Mouse (Mus musculus): ENCODE results near the gene Itga2b. TPM values are rescaled to one million over a fixed set of nuclear protein-coding genes. Genes with fewer than 3 reads are reported as not detected.

The Itga2b gene
- polyA plus RNA-seq, 2 experiments, result 20.0 to 35.4 TPM

DNA sequence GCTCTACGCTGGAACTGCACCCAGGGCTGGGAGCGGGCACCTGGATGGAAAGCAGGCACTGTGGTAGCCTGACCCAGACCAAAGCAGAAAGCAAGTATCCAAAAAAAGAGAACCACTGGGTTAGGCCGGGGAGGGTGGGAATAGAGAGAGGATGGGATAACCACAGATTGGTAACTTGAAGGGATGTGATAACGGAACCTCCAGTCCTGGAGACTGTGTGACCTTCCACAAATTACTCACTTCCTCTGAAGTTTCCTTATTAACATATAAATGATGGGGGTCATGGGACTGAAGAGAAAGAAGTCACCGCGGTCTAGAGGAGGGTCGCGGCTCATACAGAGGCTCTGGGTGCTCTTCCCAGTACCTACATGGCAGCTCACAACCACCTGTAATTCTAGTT lies 29.7 kb downstream of the Itga2b start:
- DNase-seq (ENCODE audit: low read depth in 3 of 3, low spot score in 3 of 3) (no peak), ATAC-seq (ENCODE audit: insufficient read depth) (no peak)
- Histone ChIP-seq H3K36me3 (replicated peaks; ENCODE audit: control insufficient read depth, insufficient read depth, low read depth) (no peaks in the 10 kb centered on the region), H3K27ac (no peak overlapping the region), H3K4me3 (ENCODE audit: insufficient read depth in 1 of 2, low read depth in 2 of 2, low read length in 2 of 2) (no peak overlapping the region), H3K27me3 (ENCODE audit: control insufficient read depth, insufficient read depth, low read length) (peaks cover 26% of the 10 kb centered on the region), H3K9ac (replicated peaks) (no peak overlapping the region), H3K4me1 (replicated peaks; ENCODE audit: control insufficient read depth in 2 of 2, insufficient read depth in 2 of 2, low read length in 1 of 2) (no peaks in the 10 kb centered on the region), H3K4me2 (ENCODE audit: low read depth) (no peak overlapping the region), H3K9me3 (ENCODE audit: control insufficient read depth, low read length) (no peaks in the 10 kb centered on the region)
- no peak for TF ChIP-seq EP300 (IDR thresholded peaks at IDR 0.05; ENCODE audit: low read depth)
- no peak for TF ChIP-seq CTCF (IDR thresholded peaks at IDR 0.05; ENCODE audit: low read depth)
- WGBS (ENCODE audit: insufficient replicate concordance), result 82% methylated on average over 8 of the region's 8 CpGs

DNA sequence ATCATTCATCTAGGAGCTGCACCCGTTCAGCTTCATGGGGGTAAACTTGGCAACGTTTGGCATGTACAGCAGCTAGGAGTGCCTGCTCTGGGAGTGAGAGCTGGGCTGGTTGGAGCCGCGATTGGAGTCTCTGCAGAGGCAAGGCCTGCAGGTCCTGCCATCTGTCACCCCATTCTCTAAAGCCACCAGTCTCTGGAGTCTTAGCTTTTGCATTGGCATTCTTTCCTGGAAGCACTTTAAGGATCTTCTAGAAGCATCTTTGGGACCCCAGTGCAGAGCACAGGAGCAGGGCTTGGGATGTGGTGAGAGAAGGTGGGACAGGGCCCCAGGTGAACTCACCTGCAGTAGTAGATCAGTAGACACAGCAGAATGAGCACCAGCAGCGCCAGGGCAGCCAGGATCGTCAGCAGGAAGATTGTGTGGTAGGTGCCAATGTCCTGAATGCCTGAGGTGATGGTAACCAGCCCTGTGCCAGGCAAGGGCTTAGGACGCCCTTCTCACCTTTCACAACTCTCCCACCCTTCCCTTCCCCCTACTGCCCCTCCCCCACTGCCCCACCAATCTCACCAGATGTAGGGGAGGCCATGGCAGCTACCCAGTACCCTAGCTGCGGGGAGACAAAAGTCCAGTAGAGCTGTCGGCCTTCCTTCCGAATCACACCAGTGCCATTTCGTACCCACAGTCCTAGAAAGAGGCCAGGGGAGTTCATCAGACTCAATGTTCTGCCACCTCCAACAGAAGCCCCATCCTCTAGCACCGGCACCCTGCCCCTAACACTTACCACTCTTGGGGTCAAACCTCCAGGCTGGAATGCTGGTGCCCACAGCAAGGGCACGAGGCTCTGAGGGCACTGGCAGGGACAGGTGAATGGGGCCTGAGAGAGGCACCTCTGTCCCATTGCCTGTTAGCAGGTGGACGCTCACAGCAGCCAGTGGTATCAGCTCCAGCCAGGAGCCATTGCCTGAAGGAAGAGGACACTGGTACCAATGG lies 30.5 kb downstream of the Itga2b start:
- 71% methylated on average over 14 of the region's 14 CpGs for WGBS (ENCODE audit: insufficient replicate concordance)
- peaks cover 23% of the 10 kb centered on the region for H3K27me3 ChIP-seq (ENCODE audit: control insufficient read depth, insufficient read depth, low read length)
- TF ChIP-seq EP300 (IDR thresholded peaks at IDR 0.05; ENCODE audit: low read depth) (no peak), CTCF (IDR thresholded peaks at IDR 0.05; ENCODE audit: low read depth) (no peak)

DNA sequence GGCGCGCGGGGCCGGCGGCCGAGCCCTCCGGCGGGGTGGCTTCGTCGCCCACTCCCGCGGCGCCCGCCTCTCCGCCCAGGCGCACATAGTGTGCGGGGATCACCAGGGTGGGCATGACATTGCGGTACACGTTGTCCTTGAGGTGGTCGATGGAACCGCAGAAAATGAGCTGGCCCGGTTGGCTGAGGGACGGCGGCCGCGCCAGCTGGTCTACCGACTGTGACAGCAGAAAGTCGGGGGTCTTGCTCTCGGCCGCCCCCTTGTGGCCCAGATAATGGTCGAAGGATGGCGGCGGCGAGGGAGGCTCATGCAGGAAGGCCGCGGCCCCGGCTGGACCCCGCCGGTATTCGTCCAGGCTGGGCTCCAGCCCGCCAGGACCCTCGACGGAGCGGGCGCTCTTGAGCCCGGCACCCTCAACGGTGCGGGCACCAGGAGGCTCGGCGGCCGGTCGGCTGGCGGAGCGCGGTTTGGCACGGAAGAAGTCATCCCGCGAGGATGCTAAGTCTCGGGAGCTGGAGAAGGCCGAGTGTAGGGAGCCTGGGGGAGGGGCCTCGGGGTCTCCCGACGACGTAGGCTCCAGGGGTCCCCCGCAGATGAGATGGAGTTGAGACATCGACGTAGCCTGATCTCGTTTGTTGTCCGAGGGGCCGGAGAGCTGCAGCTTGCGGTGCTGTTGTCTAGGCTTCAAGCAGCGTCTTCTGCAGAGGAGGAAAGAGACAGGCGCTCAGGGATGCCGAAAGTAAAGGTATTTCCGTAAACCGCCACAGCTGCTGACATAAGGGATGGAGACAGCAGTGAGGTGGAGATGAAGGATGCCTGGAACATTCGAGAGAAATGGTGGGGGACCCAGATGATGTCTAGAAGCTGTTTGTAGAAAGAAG lies 31.5 kb downstream of the Itga2b start:
- Histone ChIP-seq H3K4me1 (replicated peaks; ENCODE audit: control insufficient read depth in 2 of 2, insufficient read depth in 2 of 2, low read length in 1 of 2) (no peaks in the 10 kb centered on the region), H3K9ac (replicated peaks) (no peak overlapping the region), H3K4me3 (ENCODE audit: insufficient read depth in 1 of 2, low read depth in 2 of 2, low read length in 2 of 2) (peak overlapping the region; percentile 34 to 40; a peak in 3 of 4 replicates), H3K27me3 (ENCODE audit: control insufficient read depth, insufficient read depth, low read length) (peaks cover 23% of the 10 kb centered on the region), H3K9me3 (ENCODE audit: control insufficient read depth, low read length) (no peaks in the 10 kb centered on the region), H3K27ac (no peak overlapping the region), H3K4me2 (ENCODE audit: low read depth) (peak overlapping the region; percentile 65), H3K36me3 (replicated peaks; ENCODE audit: control insufficient read depth, insufficient read depth, low read depth) (no peaks in the 10 kb centered on the region)
- ATAC-seq (ENCODE audit: insufficient read depth) (no peak), DNase-seq (ENCODE audit: low read depth in 3 of 3, low spot score in 3 of 3) (no peak)
- 25% methylated on average over 74 of the region's 77 CpGs for WGBS (ENCODE audit: insufficient replicate concordance)
- TF ChIP-seq EP300 (IDR thresholded peaks at IDR 0.05; ENCODE audit: low read depth) (no peak), CTCF (IDR thresholded peaks at IDR 0.05; ENCODE audit: low read depth) (peak; percentile 88)

More for the DNA sequence above, 30.5 kb downstream of the Itga2b start:
- Histone ChIP-seq H3K27ac (no peak overlapping the region), H3K9ac (replicated peaks) (no peak overlapping the region), H3K4me1 (replicated peaks; ENCODE audit: control insufficient read depth in 2 of 2, insufficient read depth in 2 of 2, low read length in 1 of 2) (no peaks in the 10 kb centered on the region), H3K4me2 (ENCODE audit: low read depth) (no peak overlapping the region), H3K9me3 (ENCODE audit: control insufficient read depth, low read length) (no peaks in the 10 kb centered on the region), H3K36me3 (replicated peaks; ENCODE audit: control insufficient read depth, insufficient read depth, low read depth) (no peaks in the 10 kb centered on the region), H3K4me3 (ENCODE audit: insufficient read depth in 1 of 2, low read depth in 2 of 2, low read length in 2 of 2) (no peak overlapping the region)
- ATAC-seq (ENCODE audit: insufficient read depth), result no peak
- no peak for DNase-seq (ENCODE audit: low read depth in 3 of 3, low spot score in 3 of 3)

DNA sequence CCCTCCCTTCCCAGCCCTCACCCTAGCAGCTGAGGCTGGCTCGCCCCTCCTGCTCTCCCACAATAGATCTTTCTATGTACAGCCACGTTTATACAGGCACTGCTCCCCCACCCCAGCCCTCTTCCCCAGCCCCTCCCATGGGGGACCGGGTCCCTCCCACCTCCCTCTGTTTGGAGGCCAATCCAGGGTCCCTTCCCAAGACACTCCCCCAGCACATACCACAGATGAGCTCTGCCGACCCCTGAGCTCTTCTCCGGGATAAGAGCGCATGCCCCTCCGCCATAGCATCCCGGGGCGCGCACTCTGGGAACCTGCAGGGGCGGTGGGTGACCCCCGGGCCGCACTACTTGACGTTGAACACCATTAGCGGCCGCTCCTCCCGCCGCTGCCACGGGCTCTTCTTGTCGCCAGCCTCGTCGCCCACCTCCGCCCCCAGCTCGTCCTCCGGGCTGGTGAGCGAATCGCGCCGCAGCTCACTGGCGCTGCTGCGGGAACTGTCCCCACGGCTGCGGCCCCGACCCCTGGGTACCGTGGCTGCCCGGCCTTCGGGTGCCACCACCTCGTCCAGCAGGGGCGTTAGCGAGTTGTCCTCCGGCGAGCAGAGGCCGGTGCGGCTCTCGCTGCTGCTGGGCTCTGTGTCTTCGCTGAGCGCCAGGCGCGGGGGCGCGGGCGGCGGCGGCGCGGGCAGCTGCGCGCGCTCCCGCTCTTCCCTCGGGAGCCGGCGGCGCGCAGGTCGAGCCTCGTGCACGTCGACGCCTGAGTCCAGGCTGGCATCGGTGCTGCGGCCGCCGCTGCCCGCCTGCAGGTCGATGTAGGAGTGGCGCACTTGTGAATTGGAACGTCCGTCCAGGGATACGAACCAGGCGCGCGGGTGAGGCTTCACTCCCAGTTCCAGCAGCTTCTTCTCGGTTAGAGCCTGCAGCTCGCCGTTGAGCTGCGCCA lies 32.5 kb downstream of the Itga2b start:
- H3K4me3 ChIP-seq (ENCODE audit: insufficient read depth in 1 of 2, low read depth in 2 of 2, low read length in 2 of 2), result peak overlapping the region; percentile 36 to 40
- peaks cover 23% of the 10 kb centered on the region for H3K27me3 ChIP-seq (ENCODE audit: control insufficient read depth, insufficient read depth, low read length)
- H3K4me1 ChIP-seq (replicated peaks; ENCODE audit: control insufficient read depth in 2 of 2, insufficient read depth in 2 of 2, low read length in 1 of 2), result no peaks in the 10 kb centered on the region
- TF ChIP-seq CTCF (IDR thresholded peaks at IDR 0.05; ENCODE audit: low read depth) (peak; percentile 32; the same call in 1 of the 2 replicates), EP300 (IDR thresholded peaks at IDR 0.05; ENCODE audit: low read depth) (no peak)
- DNase-seq (ENCODE audit: low read depth in 3 of 3, low spot score in 3 of 3) (no peak), ATAC-seq (ENCODE audit: insufficient read depth) (no peak)
- H3K9me3 ChIP-seq (ENCODE audit: control insufficient read depth, low read length), result no peaks in the 10 kb centered on the region
- H3K4me2 ChIP-seq (ENCODE audit: low read depth), result peak overlapping the region; percentile 65
- no peak overlapping the region for H3K27ac ChIP-seq
- no peak overlapping the region for H3K9ac ChIP-seq (replicated peaks)
- WGBS (ENCODE audit: insufficient replicate concordance), result 30% methylated on average over 87 of the region's 87 CpGs
- H3K36me3 ChIP-seq (replicated peaks; ENCODE audit: control insufficient read depth, insufficient read depth, low read depth), result no peaks in the 10 kb centered on the region
